Mouse (Mus musculus): ENCODE results near the gene Kdelc2. TPM values are rescaled to one million over a fixed set of nuclear protein-coding genes. Genes with fewer than 3 reads are reported as not detected.

Gene Kdelc2
- polyA plus RNA-seq, 1 experiment from 2014 or later, result 17.1 TPM

GRCm38 (mm10) chr9:53377597-53377996, 6.2 kb upstream of the Kdelc2 start:
- no peaks in the 10 kb centered on the region for H3K27me3 ChIP-seq (ENCODE audit: control insufficient read depth, insufficient read depth, low read length)
- H3K27ac ChIP-seq (replicated peaks), result no peak overlapping the region
- no peak for ATAC-seq (ENCODE audit: low FRiP score, low TSS enrichment)
- H3K4me2 ChIP-seq (replicated peaks; ENCODE audit: low read depth), result no peak overlapping the region
- no peak for DNase-seq (ENCODE audit: low spot score)
- 28% methylated on average over 5 of the region's 5 CpGs for WGBS
- H3K9ac ChIP-seq (ENCODE audit: low read length), result no peak overlapping the region
- peaks cover 3% of the 10 kb centered on the region; the same call in 1 of the 2 replicates for H3K4me1 ChIP-seq (replicated peaks; ENCODE audit: control insufficient read depth, insufficient read depth)
- no peaks in the 10 kb centered on the region for H3K9me3 ChIP-seq (ENCODE audit: control insufficient read depth, low read length)
- peaks cover 3% of the 10 kb centered on the region; the same call in 1 of the 2 replicates for H3K36me3 ChIP-seq (ENCODE audit: control insufficient read depth, insufficient read depth, low read length)
- no peak overlapping the region for H3K4me3 ChIP-seq (ENCODE audit: low read depth, low read length)
- TF ChIP-seq CTCF (IDR thresholded peaks at IDR 0.05; ENCODE audit: low read depth), result no peak
- no peak for TF ChIP-seq EP300 (optimal IDR thresholded peaks at IDR 0.05)

GRCm38 (mm10) chr9:53378171-53378570, 5.7 kb upstream of the Kdelc2 start:
- no peaks in the 10 kb centered on the region for H3K27me3 ChIP-seq (ENCODE audit: control insufficient read depth, insufficient read depth, low read length)
- H3K36me3 ChIP-seq (ENCODE audit: control insufficient read depth, insufficient read depth, low read length), result peaks cover 1% of the 10 kb centered on the region; the same call in 1 of the 2 replicates
- H3K9me3 ChIP-seq (ENCODE audit: control insufficient read depth, low read length), result no peaks in the 10 kb centered on the region
- H3K9ac ChIP-seq (ENCODE audit: low read length), result no peak overlapping the region
- no peak for TF ChIP-seq EP300 (optimal IDR thresholded peaks at IDR 0.05)
- TF ChIP-seq CTCF (IDR thresholded peaks at IDR 0.05; ENCODE audit: low read depth), result no peak
- ATAC-seq (ENCODE audit: low FRiP score, low TSS enrichment) (no peak), DNase-seq (ENCODE audit: low spot score) (no peak)
- no peak overlapping the region for H3K4me2 ChIP-seq (replicated peaks; ENCODE audit: low read depth)
- H3K4me1 ChIP-seq (replicated peaks; ENCODE audit: control insufficient read depth, insufficient read depth), result peaks cover 3% of the 10 kb centered on the region; the same call in 1 of the 2 replicates
- no peak overlapping the region for H3K4me3 ChIP-seq (ENCODE audit: low read depth, low read length)
- 58% methylated on average over 3 of the region's 3 CpGs for WGBS
- no peak overlapping the region for H3K27ac ChIP-seq (replicated peaks)

- TF ChIP-seq EP300 (optimal IDR thresholded peaks at IDR 0.05) (no peak), CTCF (IDR thresholded peaks at IDR 0.05; ENCODE audit: low read depth) (no peak)
- WGBS, result 36% methylated on average over 2 of the region's 2 CpGs
- DNase-seq (ENCODE audit: low spot score) (no peak), ATAC-seq (ENCODE audit: low FRiP score, low TSS enrichment) (no peak)
- H3K27me3 ChIP-seq (ENCODE audit: control insufficient read depth, insufficient read depth, low read length), result no peaks in the 10 kb centered on the region
- H3K4me3 ChIP-seq (ENCODE audit: low read depth, low read length), result no peak overlapping the region
- no peak overlapping the region for H3K4me2 ChIP-seq (replicated peaks; ENCODE audit: low read depth)
- no peaks in the 10 kb centered on the region for H3K9me3 ChIP-seq (ENCODE audit: control insufficient read depth, low read length)
- peaks cover 3% of the 10 kb centered on the region; the same call in 1 of the 2 replicates for H3K4me1 ChIP-seq (replicated peaks; ENCODE audit: control insufficient read depth, insufficient read depth)
- H3K36me3 ChIP-seq (ENCODE audit: control insufficient read depth, insufficient read depth, low read length), result no peaks in the 10 kb centered on the region
- H3K27ac ChIP-seq (replicated peaks), result no peak overlapping the region
- H3K9ac ChIP-seq (ENCODE audit: low read length), result no peak overlapping the region
These were observed 3.2 kb upstream of the Kdelc2 start for GRCm38 (mm10) chr9:53380595-53380994.

- TF ChIP-seq CTCF (IDR thresholded peaks at IDR 0.05; ENCODE audit: low read depth) (no peak), EP300 (optimal IDR thresholded peaks at IDR 0.05) (no peak)
These were observed 2.7 kb upstream of the Kdelc2 start for GRCm38 (mm10) chr9:53381113-53381615.

GRCm38 (mm10) chr9:53384873-53385272, 1.0 kb downstream of the Kdelc2 start:
- H3K27me3 ChIP-seq (ENCODE audit: control insufficient read depth, insufficient read depth, low read length), result no peaks in the 10 kb centered on the region
- DNase-seq (ENCODE audit: low spot score) (no peak), ATAC-seq (ENCODE audit: low FRiP score, low TSS enrichment) (peak; percentile 32)
- peak overlapping the region; percentile 99 for H3K27ac ChIP-seq (replicated peaks)
- H3K4me2 ChIP-seq (replicated peaks; ENCODE audit: low read depth), result peak overlapping the region; percentile 79
- 0% methylated on average over 8 of the region's 8 CpGs for whole genome bisulfite sequencing
- peak overlapping the region; percentile 60 for H3K9ac ChIP-seq (ENCODE audit: low read length)
- H3K36me3 ChIP-seq (ENCODE audit: control insufficient read depth, insufficient read depth, low read length), result no peaks in the 10 kb centered on the region
- H3K9me3 ChIP-seq (ENCODE audit: control insufficient read depth, low read length), result no peaks in the 10 kb centered on the region
- no peak for TF ChIP-seq CTCF (IDR thresholded peaks at IDR 0.05; ENCODE audit: low read depth)
- TF ChIP-seq EP300 (optimal IDR thresholded peaks at IDR 0.05), result no peak
- H3K4me3 ChIP-seq (ENCODE audit: low read depth, low read length), result peak overlapping the region; percentile 80
- no peaks in the 10 kb centered on the region for H3K4me1 ChIP-seq (replicated peaks; ENCODE audit: control insufficient read depth, insufficient read depth)

More at GRCm38 (mm10) chr9:53381113-53381615, 2.7 kb upstream of the Kdelc2 start:
- no peaks in the 10 kb centered on the region for H3K9me3 ChIP-seq (ENCODE audit: control insufficient read depth, low read length)
- no peak for DNase-seq (ENCODE audit: low spot score)
- no peak for ATAC-seq (ENCODE audit: low FRiP score, low TSS enrichment)
- no peaks in the 10 kb centered on the region for H3K36me3 ChIP-seq (ENCODE audit: control insufficient read depth, insufficient read depth, low read length)
- WGBS, result 73% methylated on average over 4 of the region's 5 CpGs
- no peak overlapping the region for H3K4me3 ChIP-seq (ENCODE audit: low read depth, low read length)
- peaks cover 3% of the 10 kb centered on the region; the same call in 1 of the 2 replicates for H3K4me1 ChIP-seq (replicated peaks; ENCODE audit: control insufficient read depth, insufficient read depth)
- H3K4me2 ChIP-seq (replicated peaks; ENCODE audit: low read depth), result no peak overlapping the region
- H3K27ac ChIP-seq (replicated peaks), result no peak overlapping the region
- H3K27me3 ChIP-seq (ENCODE audit: control insufficient read depth, insufficient read depth, low read length), result no peaks in the 10 kb centered on the region
- no peak overlapping the region for H3K9ac ChIP-seq (ENCODE audit: low read length)

- 70% methylated on average over 2 of the region's 2 CpGs for WGBS
- TF ChIP-seq CTCF (IDR thresholded peaks at IDR 0.05; ENCODE audit: low read depth) (no peak), EP300 (optimal IDR thresholded peaks at IDR 0.05) (no peak)
- Histone ChIP-seq H3K27ac (replicated peaks) (no peak overlapping the region), H3K36me3 (ENCODE audit: control insufficient read depth, insufficient read depth, low read length) (0 out of 2 replicates have a peak, but pooled peaks cover 3% of the 10 kb centered on the region), H3K9me3 (ENCODE audit: control insufficient read depth, low read length) (no peaks in the 10 kb centered on the region), H3K27me3 (ENCODE audit: control insufficient read depth, insufficient read depth, low read length) (no peaks in the 10 kb centered on the region), H3K4me2 (replicated peaks; ENCODE audit: low read depth) (no peak overlapping the region), H3K9ac (ENCODE audit: low read length) (no peak overlapping the region), H3K4me3 (ENCODE audit: low read depth, low read length) (no peak overlapping the region), H3K4me1 (replicated peaks; ENCODE audit: control insufficient read depth, insufficient read depth) (no peaks in the 10 kb centered on the region)
- ATAC-seq (ENCODE audit: low FRiP score, low TSS enrichment) (no peak), DNase-seq (ENCODE audit: low spot score) (no peak)
These were observed 3.6 kb downstream of the Kdelc2 start for GRCm38 (mm10) chr9:53387431-53387830.

Data from stomach, postnatal 0 days (tissue).